In the genomic region with DNA sequence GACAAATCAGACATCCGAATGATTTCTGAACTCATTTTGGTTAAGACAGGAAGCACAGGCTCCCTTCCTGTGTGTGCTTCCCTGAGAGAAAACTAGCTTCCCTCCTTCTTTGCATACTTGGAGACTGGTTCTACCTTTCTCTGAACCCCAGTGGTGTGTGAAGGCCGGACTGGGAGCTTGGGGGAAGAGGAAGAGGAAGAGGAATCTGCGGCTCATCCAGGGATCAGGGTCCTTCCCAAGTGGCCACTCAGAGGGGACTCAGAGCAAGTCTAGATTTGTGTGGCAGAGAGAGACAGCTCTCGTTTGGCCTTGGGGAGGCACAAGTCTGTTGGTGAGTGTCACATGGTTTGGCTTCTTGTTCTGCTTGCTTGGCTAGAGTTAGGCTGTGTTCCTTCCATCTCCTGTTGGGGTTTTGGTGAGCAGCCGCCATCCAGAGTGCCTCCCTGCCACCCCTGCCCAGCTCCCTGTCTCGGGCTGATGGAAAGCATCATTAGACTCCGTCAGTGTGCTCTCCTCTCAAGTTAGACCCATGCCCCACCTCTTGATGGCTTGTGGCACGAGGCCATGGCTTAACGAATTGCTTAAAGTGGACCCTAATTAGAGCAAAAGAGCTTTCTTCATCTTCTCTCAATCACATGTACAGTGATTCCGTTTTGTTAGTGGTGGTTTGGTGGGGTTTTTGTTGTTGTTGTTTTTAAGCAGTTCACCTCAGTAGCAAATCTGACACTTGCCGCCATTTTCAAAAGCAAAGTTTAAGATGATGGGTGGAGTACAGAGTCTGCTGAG, we compare ENCODE assay signal across 12 mouse cellular contexts. TPM values are rescaled to one million over a fixed set of nuclear protein-coding genes. Genes with fewer than 3 reads are reported as not detected.
A peak's percentile ranks its signal among the peaks of the same experiment; 100 is the strongest.
DNase-seq lines count a peak whose midpoint lies in the region; ATAC-seq and TF ChIP-seq lines count a peak whose summit lies in the region.
"Had no signal": no experiment of that assay in that cellular context is flagged by ENCODE, and none has a peak within 500 bp of the region (broad histone marks: within the 10 kb centered on the region; RNA-seq: fewer than 3 reads in every experiment).

No protein-coding gene starts in this region.

- H3K79me2 ChIP-seq in macrophage (ENCODE audit: inconsistent target) = peaks cover 90% of the 10 kb centered on the region

- H3K4me1 ChIP-seq in bone marrow macrophage, adult 2 months (ENCODE audit: control insufficient read depth, insufficient read depth, low read length) = peaks cover 28% of the 10 kb centered on the region
- peaks cover 3% of the 10 kb centered on the region for H3K4me1 ChIP-seq in midbrain, embryonic 11.5 days (ENCODE audit: control insufficient read depth, insufficient read depth, low read length)
- peaks cover 16% of the 10 kb centered on the region for H3K4me1 ChIP-seq in forebrain, embryonic 16.5 days (replicated peaks; ENCODE audit: control insufficient read depth, insufficient read depth, low read length)

- peak; percentile 95 for DNase-seq in heart, adult 11 months
- DNase-seq in heart, postnatal 10 days = no peak
- peak; percentile 77 for DNase-seq in splenic B cell, adult 2 months (ENCODE audit: low read depth, low spot score)
- DNase-seq in midbrain, embryonic 11.5 days (ENCODE audit: low spot score, missing footprints) = no peak
- no peak for DNase-seq in embryo, embryonic 11 days
- DNase-seq: cerebellum, adult 8-10 months; gastrocnemius, postnatal 36 days; kidney, adult 11 months had no signal

- no peak overlapping the region for H3K9ac ChIP-seq in midbrain, embryonic 11.5 days (ENCODE audit: low read length)
- H3K9ac ChIP-seq in forebrain, embryonic 16.5 days (replicated peaks; ENCODE audit: low read depth, low read length) = no peak overlapping the region
- H3K9ac ChIP-seq: neural tube, embryonic 15.5 days had no signal

- peak overlapping the region; percentile 74 for H3K4me3 ChIP-seq in bone marrow macrophage, adult 2 months (ENCODE audit: insufficient read depth, low read length)
- H3K4me3 ChIP-seq in macrophage (ENCODE audit: inconsistent target) = peak overlapping the region; percentile 81
- no peak overlapping the region for H3K4me3 ChIP-seq in midbrain, embryonic 11.5 days (ENCODE audit: low read depth, low read length)
- no peak overlapping the region for H3K4me3 ChIP-seq in forebrain, embryonic 16.5 days (replicated peaks; ENCODE audit: low read length)
- H3K4me3 ChIP-seq: neural tube, embryonic 15.5 days had no signal

- intact Hi-C loops in heart, postnatal 10 days (cut with DNase I) = no loop called here

- no peaks in the 10 kb centered on the region for H3K36me3 ChIP-seq in macrophage (ENCODE audit: inconsistent target)
- H3K36me3 ChIP-seq in splenic B cell, adult 2 months (ENCODE audit: control insufficient read depth, insufficient read depth, low read length, poor library complexity, severe bottlenecking) = no peaks in the 10 kb centered on the region; the same call in 1 of the 2 replicates
- no peaks in the 10 kb centered on the region for H3K36me3 ChIP-seq in midbrain, embryonic 11.5 days (ENCODE audit: control insufficient read depth, insufficient read depth, low read length)
- H3K36me3 ChIP-seq in forebrain, embryonic 16.5 days (ENCODE audit: control insufficient read depth, insufficient read depth) = no peaks in the 10 kb centered on the region
- H3K36me3 ChIP-seq: neural tube, embryonic 15.5 days had no signal

- no peak for TF ChIP-seq POLR2A in bone marrow macrophage, adult 2 months (IDR thresholded peaks at IDR 0.05; ENCODE audit: borderline replicate concordance, low read depth, low read length)

- WGBS in macrophage (ENCODE audit: missing documents) = 7% methylated on average over 9 of the region's 11 CpGs
- WGBS in midbrain, embryonic 11.5 days = 86% methylated on average over 10 of the region's 11 CpGs
- 57% methylated on average over 11 of the region's 11 CpGs for WGBS in forebrain, embryonic 16.5 days

- H3K4me2 ChIP-seq in midbrain, embryonic 11.5 days = no peak overlapping the region
- no peak overlapping the region for H3K4me2 ChIP-seq in forebrain, embryonic 16.5 days (ENCODE audit: low read length)
- H3K4me2 ChIP-seq: neural tube, embryonic 15.5 days had no signal

- no peak for ATAC-seq in midbrain, embryonic 11.5 days (ENCODE audit: low FRiP score)
- no peak for ATAC-seq in forebrain, embryonic 16.5 days

- peak overlapping the region; percentile 96 for H3K27ac ChIP-seq in bone marrow macrophage, adult 2 months (ENCODE audit: insufficient read depth, low read depth, low read length)
- peak overlapping the region; percentile 94 for H3K27ac ChIP-seq in macrophage
- H3K27ac ChIP-seq in midbrain, embryonic 11.5 days (ENCODE audit: low read depth, low read length) = no peak overlapping the region
- H3K27ac ChIP-seq in forebrain, embryonic 16.5 days (ENCODE audit: low read length) = no peak overlapping the region
- H3K27ac ChIP-seq: neural tube, embryonic 15.5 days had no signal

- TF ChIP-seq CTCF in bone marrow macrophage, adult 2 months (IDR thresholded peaks at IDR 0.05; ENCODE audit: low read depth, low read length) = no peak

- no peaks in the 10 kb centered on the region for H3K27me3 ChIP-seq in splenic B cell, adult 2 months (ENCODE audit: control insufficient read depth, insufficient read depth, low read length, poor library complexity, severe bottlenecking)
- H3K27me3 ChIP-seq in midbrain, embryonic 11.5 days (ENCODE audit: control insufficient read depth, insufficient read depth, low read length) = peaks cover 14% of the 10 kb centered on the region
- H3K27me3 ChIP-seq in forebrain, embryonic 16.5 days (replicated peaks; ENCODE audit: control insufficient read depth, insufficient read depth, low read length) = peaks cover 21% of the 10 kb centered on the region

- no peaks in the 10 kb centered on the region for H3K9me3 ChIP-seq in midbrain, embryonic 11.5 days (ENCODE audit: control insufficient read depth, low read length)
- H3K9me3 ChIP-seq in forebrain, embryonic 16.5 days (ENCODE audit: control insufficient read depth, low read length) = no peaks in the 10 kb centered on the region
- H3K9me3 ChIP-seq: neural tube, embryonic 15.5 days had no signal

RNA-seq across cellular contexts. Expression of a gene that starts 5.4 kb away (rescaled TPM):
- 1 to 10 TPM; 3.1 to 3.3 TPM for total RNA-seq in heart, postnatal 10 days (2021)
- 49.9 and 55.8 TPM in 2 replicates for polyA plus RNA-seq in bone marrow macrophage, adult 2 months (2012; ENCODE audit: insufficient read depth, insufficient read length, missing spikeins)
- total RNA-seq in macrophage (2018; cell fraction: chromatin; rRNA removed) = 100 to 1,000 TPM in 5 of 26 experiments, 10 to 100 TPM in 21; 37.4 to 229 (median 70.3) TPM
- total RNA-seq in macrophage (2018; cell fraction: cytosol; rRNA removed) = 100 to 1,000 TPM in 1 of 26 experiments, 10 to 100 TPM in 25; 39.3 to 122 (median 50.4) TPM
- total RNA-seq in macrophage (2018; cell fraction: nucleus; rRNA removed) = 100 to 1,000 TPM in 7 of 26 experiments, 10 to 100 TPM in 19; 43.7 to 239 (median 75.0) TPM
- polyA plus RNA-seq in macrophage (2018) = 28.8 to 37.3 TPM (median 32.7 TPM) in 3 replicates
- polyA plus RNA-seq in midbrain, embryonic 11.5 days (2014; fragmentation: Nextera tagmentation; extraction: Ambion mirVana) = 2.3 and 2.7 TPM in 2 replicates
- 1.9 and 2.6 TPM in 2 replicates for polyA plus RNA-seq in forebrain, embryonic 16.5 days (2015; fragmentation: Nextera tagmentation; extraction: Ambion mirVana)

Comparison
In these comparisons a context has a peak if more than half of its experiments do, and no peak if none do; other contexts are left out.
1. DNase-seq: peak in heart, adult 11 months (single experiment) and splenic B cell, adult 2 months (single experiment); none in heart, postnatal 10 days (0 of 2), midbrain, embryonic 11.5 days (single experiment) and embryo, embryonic 11 days (single experiment).
2. H3K27ac ChIP-seq: peak in bone marrow macrophage, adult 2 months (single experiment) and macrophage (single experiment); none in midbrain, embryonic 11.5 days (single experiment) and forebrain, embryonic 16.5 days (single experiment).
3. H3K4me3 ChIP-seq: peak in bone marrow macrophage, adult 2 months (single experiment) and macrophage (single experiment); none in midbrain, embryonic 11.5 days (single experiment) and forebrain, embryonic 16.5 days (single experiment).